In genomic region chr13:25793216-25793803, GRCm38 (mm10) we compare ENCODE assay signal across 30 mouse cellular contexts.
A peak's percentile ranks its signal among the peaks of the same experiment; 100 is the strongest.
DNase-seq lines count a peak whose midpoint lies in the region; ATAC-seq and TF ChIP-seq lines count a peak whose summit lies in the region.
"Had no signal": no experiment of that assay in that cellular context is flagged by ENCODE, and none has a peak within 500 bp of the region (broad histone marks: within the 10 kb centered on the region; RNA-seq: fewer than 3 reads in every experiment).

No protein-coding gene starts in this region.

- 40% methylated on average over 2 of the region's 2 CpGs for WGBS in midbrain, embryonic 10.5 days
- WGBS in midbrain, postnatal 0 days: 39% methylated on average over 2 of the region's 2 CpGs
- WGBS in forebrain, embryonic 10.5 days: 58% methylated on average over 2 of the region's 2 CpGs
- 46% methylated on average over 2 of the region's 2 CpGs for WGBS in forebrain, embryonic 11.5 days

- H3K9ac ChIP-seq in midbrain, postnatal 0 days (replicated peaks; ENCODE audit: low read length, poor library complexity, severe bottlenecking): no peak overlapping the region
- no peak overlapping the region for H3K9ac ChIP-seq in forebrain, embryonic 11.5 days (ENCODE audit: low read length)
- H3K9ac ChIP-seq: embryonic facial prominence, embryonic 13.5 days; forebrain, embryonic 12.5 days; forebrain, postnatal 0 days; heart, embryonic 12.5 days; kidney, embryonic 15.5 days; liver, embryonic 14.5 days; midbrain, embryonic 12.5 days; neural tube, embryonic 13.5 days; stomach, embryonic 15.5 days had no signal

- no peak overlapping the region for H3K4me2 ChIP-seq in midbrain, postnatal 0 days (ENCODE audit: low read depth, low read length, poor library complexity, severe bottlenecking)
- no peak overlapping the region for H3K4me2 ChIP-seq in forebrain, embryonic 11.5 days (ENCODE audit: low read depth, low read length, severe bottlenecking)
- H3K4me2 ChIP-seq: embryonic facial prominence, embryonic 13.5 days; forebrain, embryonic 12.5 days; heart, embryonic 12.5 days; kidney, embryonic 15.5 days; midbrain, embryonic 12.5 days; neural tube, embryonic 13.5 days; stomach, embryonic 15.5 days had no signal

- no peaks in the 10 kb centered on the region for H3K9me3 ChIP-seq in midbrain, embryonic 10.5 days (replicated peaks)
- H3K9me3 ChIP-seq in midbrain, postnatal 0 days (ENCODE audit: low read length): no peaks in the 10 kb centered on the region
- no peaks in the 10 kb centered on the region for H3K9me3 ChIP-seq in forebrain, embryonic 10.5 days
- no peaks in the 10 kb centered on the region for H3K9me3 ChIP-seq in forebrain, embryonic 11.5 days (ENCODE audit: control insufficient read depth, low read length)
- H3K9me3 ChIP-seq: embryonic facial prominence, embryonic 13.5 days; forebrain, embryonic 12.5 days; heart, embryonic 12.5 days; kidney, embryonic 15.5 days; midbrain, embryonic 12.5 days; neural tube, embryonic 13.5 days; stomach, embryonic 15.5 days had no signal

- no peak for TF ChIP-seq POLR2A in brain, embryonic 14.5 days (IDR thresholded peaks at IDR 0.05; ENCODE audit: borderline replicate concordance, extremely low read depth, insufficient read depth, insufficient read length, poor library complexity, severe bottlenecking)

- H3K4me3 ChIP-seq in midbrain, embryonic 10.5 days: no peak overlapping the region
- H3K4me3 ChIP-seq in midbrain, postnatal 0 days (ENCODE audit: low read depth, low read length): no peak overlapping the region
- H3K4me3 ChIP-seq in forebrain, embryonic 10.5 days: no peak overlapping the region
- no peak overlapping the region for H3K4me3 ChIP-seq in forebrain, embryonic 11.5 days (ENCODE audit: low read depth, low read length)
- H3K4me3 ChIP-seq: embryonic facial prominence, embryonic 13.5 days; forebrain, embryonic 12.5 days; heart, adult 2 months; heart, embryonic 12.5 days; kidney, embryonic 15.5 days; midbrain, embryonic 12.5 days; myocyte; neural tube, embryonic 13.5 days; stomach, embryonic 15.5 days had no signal

- TF ChIP-seq CTCF in midbrain, postnatal 0 days (IDR thresholded peaks at IDR 0.05): no peak
- TF ChIP-seq CTCF in brain, embryonic 14.5 days (IDR thresholded peaks at IDR 0.05; ENCODE audit: borderline replicate concordance, extremely low read depth, insufficient read depth, insufficient read length): no peak

- no peak for ATAC-seq in midbrain, postnatal 0 days (ENCODE audit: low FRiP score)
- no peak for ATAC-seq in forebrain, embryonic 11.5 days (replicated peaks; ENCODE audit: low FRiP score)
- ATAC-seq: forebrain, postnatal 0 days had no signal

- no peaks in the 10 kb centered on the region for H3K36me3 ChIP-seq in midbrain, embryonic 10.5 days
- no peaks in the 10 kb centered on the region for H3K36me3 ChIP-seq in midbrain, postnatal 0 days (ENCODE audit: insufficient read depth, low read length)
- H3K36me3 ChIP-seq in forebrain, embryonic 10.5 days (replicated peaks): no peaks in the 10 kb centered on the region
- no peaks in the 10 kb centered on the region for H3K36me3 ChIP-seq in forebrain, embryonic 11.5 days (ENCODE audit: control insufficient read depth, insufficient read depth, low read length)
- H3K36me3 ChIP-seq: embryonic facial prominence, embryonic 13.5 days; forebrain, embryonic 12.5 days; heart, embryonic 12.5 days; kidney, embryonic 15.5 days; midbrain, embryonic 12.5 days; neural tube, embryonic 13.5 days; stomach, embryonic 15.5 days had no signal

- peaks cover 10% of the 10 kb centered on the region for H3K4me1 ChIP-seq in midbrain, embryonic 10.5 days
- H3K4me1 ChIP-seq in midbrain, postnatal 0 days (ENCODE audit: insufficient read depth, low read length): no peaks in the 10 kb centered on the region
- H3K4me1 ChIP-seq in forebrain, embryonic 10.5 days: peaks cover 7% of the 10 kb centered on the region; the same call in 1 of the 2 replicates
- no peaks in the 10 kb centered on the region for H3K4me1 ChIP-seq in forebrain, embryonic 11.5 days (replicated peaks; ENCODE audit: control insufficient read depth, insufficient read depth, low read length)
- H3K4me1 ChIP-seq: forebrain, embryonic 12.5 days; midbrain, embryonic 12.5 days; neural tube, embryonic 13.5 days; stomach, embryonic 15.5 days had no signal

- H3K27ac ChIP-seq in midbrain, embryonic 10.5 days (replicated peaks): 0 out of 2 replicates have a peak overlapping the region, but pooled peaks have one; percentile 9
- H3K27ac ChIP-seq in midbrain, postnatal 0 days (ENCODE audit: low read depth, low read length): no peak overlapping the region
- no peak overlapping the region for H3K27ac ChIP-seq in forebrain, embryonic 10.5 days
- no peak overlapping the region for H3K27ac ChIP-seq in forebrain, embryonic 11.5 days (ENCODE audit: low read depth, low read length)
- H3K27ac ChIP-seq: embryonic facial prominence, embryonic 13.5 days; forebrain, embryonic 12.5 days; heart, adult 2 months; kidney, embryonic 15.5 days; liver, embryonic 14.5 days; macrophage; midbrain, embryonic 12.5 days; neural tube, embryonic 13.5 days; stomach, embryonic 15.5 days had no signal

- H3K27me3 ChIP-seq in midbrain, embryonic 10.5 days (ENCODE audit: low read depth, poor library complexity, severe bottlenecking): no peaks in the 10 kb centered on the region
- no peaks in the 10 kb centered on the region for H3K27me3 ChIP-seq in midbrain, postnatal 0 days (ENCODE audit: insufficient read depth, low read length)
- H3K27me3 ChIP-seq in forebrain, embryonic 10.5 days (ENCODE audit: poor library complexity, severe bottlenecking): no peaks in the 10 kb centered on the region
- no peaks in the 10 kb centered on the region for H3K27me3 ChIP-seq in forebrain, embryonic 11.5 days (ENCODE audit: control insufficient read depth, insufficient read depth, low read length)
- H3K27me3 ChIP-seq: embryonic facial prominence, embryonic 13.5 days; forebrain, embryonic 12.5 days; heart, embryonic 12.5 days; kidney, embryonic 15.5 days; midbrain, embryonic 12.5 days; neural tube, embryonic 13.5 days; stomach, embryonic 15.5 days had no signal

- no peak for DNase-seq in midbrain, embryonic 10.5 days (ENCODE audit: low spot score)
- DNase-seq in midbrain, postnatal 0 days (ENCODE audit: low spot score): no peak
- DNase-seq in brain, embryonic 14.5 days (ENCODE audit: low read depth): peak; percentile 43
- peak; percentile 53 for DNase-seq in embryo, embryonic 10.5 days (ENCODE audit: low spot score)
- peak; percentile 23 for DNase-seq in retina, embryonic 14.5 days (ENCODE audit: low spot score)
- no peak for DNase-seq in forebrain, embryonic 10.5 days (ENCODE audit: extremely low spot score, low spot score)
- no peak for DNase-seq in forebrain, embryonic 11.5 days (ENCODE audit: low spot score)
- DNase-seq: adrenal gland, adult 8-10 months; B cell, adult 2 months; cerebellum, adult 11-12 months; cerebellum, adult 9-11 months; forebrain, postnatal 0 days; heart, adult 2 months; heart, postnatal 4 days; kidney, adult 11 months; kidney, postnatal 25 days; liver; lung, adult 2 months; lung, postnatal 10 days; right cerebral cortex, postnatal 25 days had no signal

Comparison
In these comparisons a context has a peak if more than half of its experiments do, and no peak if none do; other contexts are left out.
1. DNase-seq: peak in brain, embryonic 14.5 days (single experiment), embryo, embryonic 10.5 days (single experiment) and retina, embryonic 14.5 days (single experiment); none in midbrain, embryonic 10.5 days (single experiment), midbrain, postnatal 0 days (single experiment), forebrain, embryonic 10.5 days (single experiment) and forebrain, embryonic 11.5 days (single experiment).